Mouse (Mus musculus) erythroblast, embryonic 14.5 days (primary cell): ENCODE measurements around the gene Elovl5.

ENCODE experiments used
- GATA1 ChIP-seq: IDR thresholded peaks from 2 replicates; pipeline ENCODE4 v1.6.1; 2012; ENCODE audit warnings: low read length, inconsistent platforms, mixed read lengths
- TAL1 ChIP-seq: IDR thresholded peaks from 3 replicates; pipeline ENCODE4 v1.6.1; 2012; ENCODE audit warnings: low read length, inconsistent platforms, mixed read lengths

DNA sequence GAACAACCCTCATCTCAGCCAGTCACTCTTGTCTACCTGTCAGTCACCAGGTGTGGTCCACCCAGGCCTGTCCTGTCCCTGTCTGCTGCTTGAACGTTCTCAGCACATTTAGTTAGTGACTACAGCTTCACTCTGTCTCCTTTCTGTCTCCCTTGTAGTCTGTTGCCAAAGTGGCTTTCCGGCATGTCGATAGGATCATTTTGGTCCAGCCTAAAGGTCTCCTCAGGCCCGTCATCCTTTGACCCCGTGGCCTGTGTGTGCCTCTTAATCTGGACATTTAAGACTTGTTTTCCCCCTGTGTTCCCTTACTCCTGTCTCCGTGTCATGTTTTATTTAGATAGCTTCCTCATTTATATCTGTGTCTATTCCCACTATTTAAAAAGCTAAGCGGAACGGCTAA lies 9.0 kb downstream of the Elovl5 start:
- TF ChIP-seq GATA1 (no peak), TAL1 (no peak)
